Mouse (Mus musculus): ENCODE results near the gene Il4ra. TPM values are rescaled to one million over a fixed set of nuclear protein-coding genes. Genes with fewer than 3 reads are reported as not detected.

Gene Il4ra
- polyA plus RNA-seq, 1 experiment from 2014 or later: 16.5 TPM

GRCm38 (mm10) chr7:125593831-125594230, 41.9 kb downstream of the Il4ra start:
- Histone ChIP-seq H3K36me3 (no peaks in the 10 kb centered on the region), H3K27ac (no peak overlapping the region), H3K9ac (no peak overlapping the region), H3K27me3 (no peaks in the 10 kb centered on the region), H3K4me2 (no peak overlapping the region), H3K4me3 (no peak overlapping the region), H3K4me1 (no peaks in the 10 kb centered on the region), H3K9me3 (no peaks in the 10 kb centered on the region)
- no peak for ATAC-seq (ENCODE audit: borderline replicate concordance, extremely low read depth, low FRiP score, low TSS enrichment)
- 70% methylated on average over 4 of the region's 4 CpGs for WGBS

- no peak overlapping the region for H3K9ac ChIP-seq
- H3K27me3 ChIP-seq: no peaks in the 10 kb centered on the region
- no peak overlapping the region for H3K4me3 ChIP-seq
- 56% methylated on average over 3 of the region's 3 CpGs for WGBS
- H3K9me3 ChIP-seq: no peaks in the 10 kb centered on the region
- H3K36me3 ChIP-seq: no peaks in the 10 kb centered on the region
- H3K27ac ChIP-seq: no peak overlapping the region
- H3K4me2 ChIP-seq: no peak overlapping the region
- no peak for ATAC-seq (ENCODE audit: borderline replicate concordance, extremely low read depth, low FRiP score, low TSS enrichment)
- H3K4me1 ChIP-seq: no peaks in the 10 kb centered on the region
Observed at GRCm38 (mm10) chr7:125596406-125596805, 44.5 kb downstream of the Il4ra start.

GRCm38 (mm10) chr7:125597083-125597482, 45.2 kb downstream of the Il4ra start:
- WGBS: 82% methylated on average over 9 of the region's 9 CpGs
- H3K4me1 ChIP-seq: no peaks in the 10 kb centered on the region

GRCm38 (mm10) chr7:125597516-125598347, 45.8 kb downstream of the Il4ra start:
- no peak overlapping the region for H3K9ac ChIP-seq
- WGBS: 92% methylated on average over 11 of the region's 11 CpGs
- no peak for ATAC-seq (ENCODE audit: borderline replicate concordance, extremely low read depth, low FRiP score, low TSS enrichment)
- no peak overlapping the region for H3K4me3 ChIP-seq
- no peaks in the 10 kb centered on the region for H3K36me3 ChIP-seq
- no peaks in the 10 kb centered on the region for H3K9me3 ChIP-seq
- no peak overlapping the region for H3K27ac ChIP-seq
- H3K27me3 ChIP-seq: no peaks in the 10 kb centered on the region
- no peak overlapping the region for H3K4me2 ChIP-seq
- no peaks in the 10 kb centered on the region for H3K4me1 ChIP-seq

More at GRCm38 (mm10) chr7:125597083-125597482, 45.2 kb downstream of the Il4ra start:
- H3K36me3 ChIP-seq: no peaks in the 10 kb centered on the region
- ATAC-seq (ENCODE audit: borderline replicate concordance, extremely low read depth, low FRiP score, low TSS enrichment): no peak
- no peaks in the 10 kb centered on the region for H3K27me3 ChIP-seq
- H3K4me2 ChIP-seq: no peak overlapping the region
- H3K4me3 ChIP-seq: no peak overlapping the region
- no peak overlapping the region for H3K9ac ChIP-seq
- no peak overlapping the region for H3K27ac ChIP-seq
- no peaks in the 10 kb centered on the region for H3K9me3 ChIP-seq

- WGBS: 51% methylated on average over 4 of the region's 4 CpGs
- H3K9ac ChIP-seq: no peak overlapping the region
- no peaks in the 10 kb centered on the region for H3K27me3 ChIP-seq
- no peak overlapping the region for H3K4me3 ChIP-seq
- H3K36me3 ChIP-seq: no peaks in the 10 kb centered on the region
- peaks cover 4% of the 10 kb centered on the region; the same call in 1 of the 2 replicates for H3K4me1 ChIP-seq
- no peak overlapping the region for H3K4me2 ChIP-seq
- no peak overlapping the region for H3K27ac ChIP-seq
- no peaks in the 10 kb centered on the region for H3K9me3 ChIP-seq
- no peak for ATAC-seq (ENCODE audit: borderline replicate concordance, extremely low read depth, low FRiP score, low TSS enrichment)
Observed at GRCm38 (mm10) chr7:125599373-125599973, 47.6 kb downstream of the Il4ra start.

- Histone ChIP-seq H3K36me3 (no peaks in the 10 kb centered on the region), H3K9me3 (no peaks in the 10 kb centered on the region), H3K27me3 (no peaks in the 10 kb centered on the region), H3K4me1 (peaks cover 4% of the 10 kb centered on the region; the same call in 1 of the 2 replicates), H3K4me2 (no peak overlapping the region), H3K9ac (no peak overlapping the region), H3K27ac (no peak overlapping the region), H3K4me3 (no peak overlapping the region)
- no peak for ATAC-seq (ENCODE audit: borderline replicate concordance, extremely low read depth, low FRiP score, low TSS enrichment)
- WGBS: 58% methylated on average over 10 of the region's 10 CpGs
Observed at GRCm38 (mm10) chr7:125600136-125600535, 48.2 kb downstream of the Il4ra start.

GRCm38 (mm10) chr7:125600612-125601279, 48.8 kb downstream of the Il4ra start:
- WGBS: 24% methylated on average over 6 of the region's 6 CpGs
- Histone ChIP-seq H3K27me3 (no peaks in the 10 kb centered on the region), H3K4me3 (no peak overlapping the region), H3K4me2 (no peak overlapping the region), H3K36me3 (no peaks in the 10 kb centered on the region), H3K9me3 (no peaks in the 10 kb centered on the region), H3K27ac (no peak overlapping the region), H3K4me1 (peaks cover 8% of the 10 kb centered on the region), H3K9ac (no peak overlapping the region)
- ATAC-seq (ENCODE audit: borderline replicate concordance, extremely low read depth, low FRiP score, low TSS enrichment): no peak

- no peak overlapping the region for H3K4me2 ChIP-seq
- no peak overlapping the region for H3K9ac ChIP-seq
- no peak overlapping the region for H3K4me3 ChIP-seq
- no peak overlapping the region for H3K27ac ChIP-seq
- no peaks in the 10 kb centered on the region for H3K27me3 ChIP-seq
- peaks cover 11% of the 10 kb centered on the region for H3K4me1 ChIP-seq
- no peaks in the 10 kb centered on the region for H3K9me3 ChIP-seq
- H3K36me3 ChIP-seq: no peaks in the 10 kb centered on the region
- ATAC-seq (ENCODE audit: borderline replicate concordance, extremely low read depth, low FRiP score, low TSS enrichment): no peak
- 77% methylated on average over 6 of the region's 6 CpGs for WGBS
Observed at GRCm38 (mm10) chr7:125601280-125601670, 49.4 kb downstream of the Il4ra start.

GRCm38 (mm10) chr7:125601821-125602448, 50.0 kb downstream of the Il4ra start:
- no peak overlapping the region for H3K4me2 ChIP-seq
- H3K27me3 ChIP-seq: no peaks in the 10 kb centered on the region
- no peak for ATAC-seq (ENCODE audit: borderline replicate concordance, extremely low read depth, low FRiP score, low TSS enrichment)
- H3K27ac ChIP-seq: no peak overlapping the region
- H3K9me3 ChIP-seq: no peaks in the 10 kb centered on the region
- H3K9ac ChIP-seq: no peak overlapping the region
- 65% methylated on average over 11 of the region's 11 CpGs for WGBS
- no peaks in the 10 kb centered on the region for H3K36me3 ChIP-seq
- no peak overlapping the region for H3K4me3 ChIP-seq
- H3K4me1 ChIP-seq: peaks cover 11% of the 10 kb centered on the region

- Histone ChIP-seq H3K27ac (no peak within 1 kb of the TSS), H3K27me3 (no peaks in the 10 kb centered on the region), H3K4me3 (no peak within 1 kb of the TSS), H3K4me1 (peaks cover 11% of the 10 kb centered on the region), H3K9me3 (no peaks in the 10 kb centered on the region), H3K9ac (no peak within 1 kb of the TSS), H3K36me3 (no peaks in the 10 kb centered on the region), H3K4me2 (no peak within 1 kb of the TSS)
- ATAC-seq (ENCODE audit: borderline replicate concordance, extremely low read depth, low FRiP score, low TSS enrichment): no peak
- WGBS: 56% methylated on average over 11 of the region's 11 CpGs
Observed at GRCm38 (mm10) chr7:125603185-125603631, 51.3 kb downstream of the Il4ra start, which contains the start of gene Il21r. Gene Il21r (plus strand): TSS chr7:125603429.

- Histone ChIP-seq H3K4me2 (no peak overlapping the region), H3K4me3 (no peak overlapping the region), H3K9ac (no peak overlapping the region), H3K36me3 (no peaks in the 10 kb centered on the region), H3K27me3 (no peaks in the 10 kb centered on the region), H3K27ac (no peak overlapping the region), H3K4me1 (peaks cover 11% of the 10 kb centered on the region), H3K9me3 (no peaks in the 10 kb centered on the region)
- ATAC-seq (ENCODE audit: borderline replicate concordance, extremely low read depth, low FRiP score, low TSS enrichment): no peak
- WGBS: 73% methylated on average over 12 of the region's 12 CpGs
Observed at GRCm38 (mm10) chr7:125604362-125605319, 52.7 kb downstream of the Il4ra start.
